Mouse (Mus musculus): ENCODE results near the gene Cd47. TPM values are rescaled to one million over a fixed set of nuclear protein-coding genes. Genes with fewer than 3 reads are reported as not detected.
A peak's percentile ranks its signal among the peaks of the same experiment; 100 is the strongest.

Cd47 gene
- polyA plus RNA-seq, 1 experiment from 2014 or later = 301 TPM

GRCm38 (mm10) chr16:49838923-49839322, 38.6 kb downstream of the Cd47 start:
- H3K9ac ChIP-seq = peak overlapping the region; percentile 78
- H3K27me3 ChIP-seq = no peaks in the 10 kb centered on the region
- peak overlapping the region; percentile 99 for H3K27ac ChIP-seq
- no peak for ATAC-seq (ENCODE audit: low read depth)
- H3K36me3 ChIP-seq = no peaks in the 10 kb centered on the region
- DNase-seq = no peak
- WGBS (ENCODE audit: insufficient replicate concordance) = 60% methylated on average over 6 of the region's 6 CpGs
- peak overlapping the region; percentile 75 for H3K4me2 ChIP-seq
- peak overlapping the region; percentile 46; the same call in 1 of the 2 replicates for H3K4me3 ChIP-seq (replicated peaks)
- peaks cover 84% of the 10 kb centered on the region for H3K4me1 ChIP-seq (replicated peaks)
- H3K9me3 ChIP-seq (replicated peaks) = no peaks in the 10 kb centered on the region

GRCm38 (mm10) chr16:49839681-49840535, 39.6 kb downstream of the Cd47 start:
- Histone ChIP-seq H3K36me3 (no peaks in the 10 kb centered on the region), H3K27ac (peak overlapping the region; percentile 99), H3K9me3 (replicated peaks) (no peaks in the 10 kb centered on the region), H3K4me3 (replicated peaks) (peak overlapping the region; percentile 46), H3K27me3 (no peaks in the 10 kb centered on the region), H3K9ac (peak overlapping the region; percentile 78), H3K4me1 (replicated peaks) (peaks cover 84% of the 10 kb centered on the region), H3K4me2 (peak overlapping the region; percentile 75)
- DNase-seq (peak; percentile 90), ATAC-seq (ENCODE audit: low read depth) (peak; percentile 99)
- 11% methylated on average over 15 of the region's 15 CpGs for WGBS (ENCODE audit: insufficient replicate concordance)

- Histone ChIP-seq H3K27ac (peak overlapping the region; percentile 40), H3K9ac (no peak overlapping the region), H3K27me3 (no peaks in the 10 kb centered on the region), H3K9me3 (replicated peaks) (no peaks in the 10 kb centered on the region), H3K4me2 (0 out of 2 replicates have a peak overlapping the region, but pooled peaks have one; percentile 1), H3K4me3 (replicated peaks) (no peak overlapping the region), H3K36me3 (no peaks in the 10 kb centered on the region), H3K4me1 (replicated peaks) (peaks cover 80% of the 10 kb centered on the region)
- 31% methylated on average over 1 of the region's 1 CpGs for WGBS (ENCODE audit: insufficient replicate concordance)
- DNase-seq = no peak
- ATAC-seq (ENCODE audit: low read depth) = no peak
These were observed 43.4 kb downstream of the Cd47 start for GRCm38 (mm10) chr16:49843723-49844122.

GRCm38 (mm10) chr16:49847224-49848003, 47.1 kb downstream of the Cd47 start:
- Histone ChIP-seq H3K9ac (peak overlapping the region; percentile 40), H3K36me3 (no peaks in the 10 kb centered on the region), H3K9me3 (replicated peaks) (no peaks in the 10 kb centered on the region), H3K27ac (peak overlapping the region; percentile 59), H3K27me3 (no peaks in the 10 kb centered on the region), H3K4me1 (replicated peaks) (peaks cover 57% of the 10 kb centered on the region), H3K4me2 (no peak overlapping the region), H3K4me3 (replicated peaks) (no peak overlapping the region)
- ATAC-seq (ENCODE audit: low read depth) (no peak), DNase-seq (no peak)
- 42% methylated on average over 5 of the region's 5 CpGs for WGBS (ENCODE audit: insufficient replicate concordance)

- peak overlapping the region; percentile 59 for H3K27ac ChIP-seq
These were observed 48.3 kb downstream of the Cd47 start for GRCm38 (mm10) chr16:49848651-49849050.

GRCm38 (mm10) chr16:49852940-49853339, 52.6 kb downstream of the Cd47 start:
- WGBS (ENCODE audit: insufficient replicate concordance) = 19% methylated on average over 3 of the region's 3 CpGs
- Histone ChIP-seq H3K36me3 (no peaks in the 10 kb centered on the region; the same call in 1 of the 2 replicates), H3K4me1 (replicated peaks) (peaks cover 39% of the 10 kb centered on the region), H3K27ac (peak overlapping the region; percentile 100), H3K9ac (peak overlapping the region; percentile 100), H3K4me2 (peak overlapping the region; percentile 69), H3K27me3 (no peaks in the 10 kb centered on the region), H3K9me3 (replicated peaks) (no peaks in the 10 kb centered on the region), H3K4me3 (replicated peaks) (0 out of 2 replicates have a peak overlapping the region, but pooled peaks have one; percentile 5)
- DNase-seq (no peak), ATAC-seq (ENCODE audit: low read depth) (no peak)

More at GRCm38 (mm10) chr16:49848651-49849050, 48.3 kb downstream of the Cd47 start:
- no peak overlapping the region for H3K4me3 ChIP-seq (replicated peaks)
- H3K36me3 ChIP-seq = no peaks in the 10 kb centered on the region
- no peaks in the 10 kb centered on the region for H3K27me3 ChIP-seq
- H3K4me1 ChIP-seq (replicated peaks) = peaks cover 59% of the 10 kb centered on the region
- no peak for DNase-seq
- H3K4me2 ChIP-seq = no peak overlapping the region
- H3K9ac ChIP-seq = no peak overlapping the region
- 55% methylated on average over 1 of the region's 1 CpGs for WGBS (ENCODE audit: insufficient replicate concordance)
- no peaks in the 10 kb centered on the region for H3K9me3 ChIP-seq (replicated peaks)
- ATAC-seq (ENCODE audit: low read depth) = no peak

- Histone ChIP-seq H3K9ac (peak overlapping the region; percentile 100), H3K4me1 (replicated peaks) (peaks cover 38% of the 10 kb centered on the region), H3K27ac (peak overlapping the region; percentile 100), H3K27me3 (no peaks in the 10 kb centered on the region), H3K4me3 (replicated peaks) (peak overlapping the region; percentile 91), H3K36me3 (peaks cover 2% of the 10 kb centered on the region), H3K4me2 (peak overlapping the region; percentile 69), H3K9me3 (replicated peaks) (no peaks in the 10 kb centered on the region)
- ATAC-seq (ENCODE audit: low read depth) = no peak
- DNase-seq = no peak
- 71% methylated on average over 6 of the region's 6 CpGs for WGBS (ENCODE audit: insufficient replicate concordance)
These were observed 53.3 kb downstream of the Cd47 start for GRCm38 (mm10) chr16:49853633-49854032.

GRCm38 (mm10) chr16:49854194-49854593, 53.9 kb downstream of the Cd47 start:
- Histone ChIP-seq H3K9ac (peak overlapping the region; percentile 100), H3K36me3 (peaks cover 7% of the 10 kb centered on the region), H3K4me1 (replicated peaks) (peaks cover 39% of the 10 kb centered on the region), H3K4me3 (replicated peaks) (peak overlapping the region; percentile 91), H3K9me3 (replicated peaks) (no peaks in the 10 kb centered on the region), H3K27ac (peak overlapping the region; percentile 100), H3K4me2 (peak overlapping the region; percentile 69), H3K27me3 (no peaks in the 10 kb centered on the region)
- DNase-seq = no peak
- ATAC-seq (ENCODE audit: low read depth) = no peak
- 40% methylated on average over 6 of the region's 6 CpGs for WGBS (ENCODE audit: insufficient replicate concordance)

- H3K27me3 ChIP-seq = no peaks in the 10 kb centered on the region
- peak; percentile 89 for DNase-seq
- WGBS (ENCODE audit: insufficient replicate concordance) = under 1% methylated on average over 60 of the region's 74 CpGs
- peak overlapping the region; percentile 100 for H3K27ac ChIP-seq
- H3K4me2 ChIP-seq = peak overlapping the region; percentile 69
- peak overlapping the region; percentile 91 for H3K4me3 ChIP-seq (replicated peaks)
- H3K9ac ChIP-seq = peak overlapping the region; percentile 100
- peaks cover 49% of the 10 kb centered on the region for H3K4me1 ChIP-seq (replicated peaks)
- H3K9me3 ChIP-seq (replicated peaks) = no peaks in the 10 kb centered on the region
- peaks cover 17% of the 10 kb centered on the region for H3K36me3 ChIP-seq
- ATAC-seq (ENCODE audit: low read depth) = peak; percentile 89
These were observed 54.9 kb downstream of the Cd47 start for GRCm38 (mm10) chr16:49854931-49855835.

GRCm38 (mm10) chr16:49855836-49856503, 55.6 kb downstream of the Cd47 start:
- H3K27ac ChIP-seq = peak overlapping the region; percentile 100
- H3K4me2 ChIP-seq = peak overlapping the region; percentile 69
- DNase-seq (no peak), ATAC-seq (ENCODE audit: low read depth) (peak; percentile 67)
- H3K9ac ChIP-seq = peak overlapping the region; percentile 100
- H3K36me3 ChIP-seq = peaks cover 25% of the 10 kb centered on the region
- H3K4me3 ChIP-seq (replicated peaks) = peak overlapping the region; percentile 91
- H3K9me3 ChIP-seq (replicated peaks) = no peaks in the 10 kb centered on the region
- H3K4me1 ChIP-seq (replicated peaks) = peaks cover 54% of the 10 kb centered on the region
- no peaks in the 10 kb centered on the region for H3K27me3 ChIP-seq
- WGBS (ENCODE audit: insufficient replicate concordance) = under 1% methylated on average over 39 of the region's 39 CpGs

Data from liver, embryonic 13.5 days (tissue).